Mouse (Mus musculus) naive thymus-derived CD4-positive, alpha-beta T cell, adult 2 months (primary cell): Measurements from ENCODE around the gene Mapre1.

ENCODE experiments used
- DNase-seq: peaks from one replicate; pipeline ENCODE4 v3.0.0-alpha.2; 2011; ENCODE audit warnings: low read depth

Gene Mapre1

GRCm38 (mm10) chr2:153778638-153779362 lies 37.7 kb downstream of the Mapre1 start:
- DNase-seq: peak; percentile 73

GRCm38 (mm10) chr2:153779394-153779981 lies 38.4 kb downstream of the Mapre1 start, which contains the start of gene Efcab8:
TSS of gene Efcab8 (plus strand) at chr2:153779931.
- DNase-seq: peak; percentile 62

DNA sequence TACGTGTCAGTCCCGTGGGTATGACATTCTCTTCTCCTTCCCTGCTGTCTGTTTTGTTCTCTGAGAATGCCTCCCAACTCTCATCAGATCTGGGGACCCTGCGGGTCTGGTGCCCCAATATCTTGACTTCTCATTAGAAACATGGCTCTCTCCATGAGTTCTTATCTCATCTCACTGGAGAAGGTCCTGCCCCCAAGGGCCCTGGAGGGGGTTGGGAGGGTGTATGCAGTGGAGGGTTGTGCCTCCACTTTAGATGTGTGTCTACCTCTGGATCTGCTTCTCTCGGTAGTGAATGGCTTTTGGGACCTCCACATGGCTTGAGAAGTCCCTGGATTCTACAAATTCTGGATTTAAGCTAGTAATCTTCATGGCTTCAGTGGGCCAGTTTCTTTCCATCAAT lies 40.1 kb downstream of the Mapre1 start:
- DNase-seq: no peak

GRCm38 (mm10) chr2:153784668-153785067 lies 43.6 kb downstream of the Mapre1 start:
- no peak for DNase-seq

GRCm38 (mm10) chr2:153793366-153793765 lies 52.3 kb downstream of the Mapre1 start:
- DNase-seq: no peak

DNA sequence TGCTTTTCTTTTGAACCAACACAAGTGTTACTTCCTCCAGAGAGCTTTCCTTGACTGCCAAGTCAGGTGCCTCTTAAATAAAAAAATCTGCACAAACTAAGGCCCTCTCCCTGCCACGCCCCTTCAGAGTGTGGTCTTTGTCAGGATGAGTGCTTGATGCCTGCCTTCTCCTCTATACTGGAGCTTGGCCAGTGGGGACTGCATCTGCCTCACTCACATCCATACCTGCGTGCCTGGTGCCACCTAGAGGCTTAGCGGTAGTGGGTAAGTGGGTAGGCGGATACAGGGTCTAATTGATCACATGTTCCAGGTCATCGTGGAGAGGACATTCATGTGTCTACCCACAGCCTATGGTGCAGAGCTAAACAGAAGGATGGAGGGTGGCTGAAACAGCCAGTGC lies 54.0 kb downstream of the Mapre1 start:
- DNase-seq: peak; percentile 32

- peak; percentile 53 for DNase-seq
Measured at GRCm38 (mm10) chr2:153807464-153807863, 66.4 kb downstream of the Mapre1 start.

DNA sequence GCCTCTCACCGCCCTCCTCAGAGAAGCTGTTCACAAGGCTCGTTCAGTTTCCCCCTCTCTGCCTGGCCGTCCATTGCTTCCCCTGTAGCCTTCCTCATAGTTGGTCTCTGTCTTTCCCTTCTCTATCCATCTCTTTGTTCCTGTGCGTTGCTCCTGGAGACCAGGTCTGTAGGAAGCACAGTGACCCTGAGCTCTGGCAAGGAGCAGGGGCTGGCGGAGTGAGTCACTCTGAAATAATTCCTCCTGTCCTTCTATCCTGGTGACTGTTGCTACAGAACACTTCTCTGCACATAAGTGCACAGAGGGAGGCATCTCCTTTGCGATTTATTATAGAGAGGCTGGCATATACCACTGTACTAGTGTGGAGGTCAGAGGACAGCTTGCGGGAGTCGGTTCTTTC lies 67.1 kb downstream of the Mapre1 start:
- DNase-seq: no peak

- DNase-seq: no peak
Measured at GRCm38 (mm10) chr2:153808841-153809240, 67.8 kb downstream of the Mapre1 start.

DNA sequence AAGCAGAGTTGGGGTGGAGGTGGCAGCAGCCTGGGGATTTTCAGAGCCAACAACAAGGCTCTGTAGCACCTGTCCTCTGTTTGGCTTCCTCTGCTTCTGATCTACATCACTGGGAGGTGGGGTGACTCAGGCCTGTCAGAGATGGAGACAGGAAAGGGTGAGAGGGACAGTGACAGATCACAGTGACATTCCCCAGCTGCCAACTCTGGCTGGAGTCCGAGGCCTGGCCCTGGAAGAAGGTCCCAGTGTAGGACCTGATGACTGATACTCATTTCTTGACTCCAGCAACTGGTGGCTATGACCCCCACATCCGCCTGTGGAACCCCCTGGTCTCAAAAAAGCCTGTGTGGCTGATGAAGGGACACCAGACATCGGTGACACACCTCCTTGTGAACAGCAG lies 68.8 kb downstream of the Mapre1 start:
- no peak for DNase-seq

- no peak for DNase-seq
Measured at GRCm38 (mm10) chr2:153822005-153822543, 81.0 kb downstream of the Mapre1 start.
